Mouse (Mus musculus) small intestine, adult 2 months (tissue): Measurements from ENCODE around the gene Myh14. TPM values are rescaled to one million over a fixed set of nuclear protein-coding genes. Genes with fewer than 3 reads are reported as not detected.

Experiments used
- H3K27ac ChIP-seq: fragments of 200-500 bp; 2 replicates; pipeline ENCODE4 v1.5.1; 2012; ENCODE audit warnings: low read depth, low read length, control low read depth, inconsistent platforms; ENCODE audit not compliant: insufficient read depth
- H3K27me3 ChIP-seq: fragments of 200-500 bp; 2 replicates; pipeline ENCODE4 v1.6.1; 2012; ENCODE audit warnings: mild to moderate bottlenecking, moderate library complexity, low read length, inconsistent platforms; ENCODE audit not compliant: control insufficient read depth, insufficient read depth
- H3K36me3 ChIP-seq: fragments of 200-500 bp; 2 replicates; pipeline ENCODE4 v1.6.1; 2012; ENCODE audit warnings: mild to moderate bottlenecking, low read length, control low read depth, inconsistent platforms; ENCODE audit not compliant: control insufficient read depth, insufficient read depth
- H3K4me1 ChIP-seq: fragments of 200-500 bp; 2 replicates; pipeline ENCODE4 v1.6.1; 2012; ENCODE audit warnings: low read length, inconsistent platforms, mixed read lengths; ENCODE audit not compliant: control insufficient read depth, insufficient read depth, insufficient read length
- H3K4me3 ChIP-seq: fragments of 200-500 bp; 2 replicates; pipeline ENCODE4 v1.5.1; 2012; ENCODE audit warnings: low read depth, mild to moderate bottlenecking, control low read depth, inconsistent platforms, low read length, moderate library complexity
- CTCF ChIP-seq: fragments of 200-500 bp; IDR thresholded peaks from 2 replicates; pipeline ENCODE4 v1.5.1; 2012; ENCODE audit warnings: low read depth, mild to moderate bottlenecking, control low read depth, inconsistent platforms, low read length, moderate library complexity, mixed read lengths; ENCODE audit not compliant: insufficient replicate concordance, insufficient read length; ENCODE audit errors: extremely low read depth
- POLR2A ChIP-seq: fragments of 200-500 bp; IDR thresholded peaks from 2 replicates; pipeline ENCODE4 v1.6.1; 2012; ENCODE audit warnings: low read depth, mild to moderate bottlenecking, control low read depth, inconsistent platforms, low read length, moderate library complexity
- WGBS: fragments of 180-500 bp; shearing (Covaris S2); methylation state at CpG from one replicate; pipeline ENCODE4 v1.1.7; 2018; 5-methylcytosine and 5-hydroxymethylcytosine counted together
- polyA plus RNA-seq: library from polyadenylated mRNA; depleted of rRNA; stranded (reverse); fragments of >200 nt; gene quantifications from 2 replicates; pipeline ENCODE4 v1.2.3, GENCODE M21; 2012

The Myh14 gene
- polyA plus RNA-seq, 1 experiment = 563 TPM

DNA sequence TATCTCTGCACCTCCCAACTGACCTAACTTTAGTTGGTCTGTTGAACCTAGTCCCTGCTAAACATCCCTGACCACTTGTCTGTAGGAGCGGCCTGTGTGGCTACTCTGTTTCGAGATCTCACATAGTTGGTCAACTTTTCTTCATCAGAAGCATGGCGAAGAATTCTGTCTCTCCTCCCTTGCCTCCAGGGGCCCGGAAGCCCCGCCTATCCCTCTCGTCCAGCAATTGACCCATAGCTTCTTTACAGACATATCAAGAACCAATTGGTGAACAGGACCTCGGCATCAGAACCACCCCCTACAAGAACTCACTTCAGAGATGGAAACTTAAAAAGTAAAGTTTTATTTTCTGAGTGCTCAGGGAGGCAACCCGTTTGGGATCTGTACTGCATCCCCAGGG lies 32.3 kb upstream of the Myh14 start:
- Histone ChIP-seq H3K27me3 (no peaks in the 10 kb centered on the region), H3K4me3 (no peak overlapping the region), H3K36me3 (no peaks in the 10 kb centered on the region), H3K27ac (no peak overlapping the region), H3K4me1 (no peaks in the 10 kb centered on the region)
- no peak for TF ChIP-seq POLR2A
- no peak for TF ChIP-seq CTCF
- WGBS = 81% methylated on average over 8 of the region's 8 CpGs

GRCm38 (mm10) chr7:44701921-44702320 lies 31.3 kb upstream of the Myh14 start:
- H3K4me1 ChIP-seq = peaks cover 7% of the 10 kb centered on the region
- 12% methylated on average over 6 of the region's 6 CpGs for WGBS
- H3K27ac ChIP-seq = no peak overlapping the region
- peak; percentile 59; the same call in 1 of the 2 replicates for TF ChIP-seq CTCF
- no peak for TF ChIP-seq POLR2A
- H3K27me3 ChIP-seq = no peaks in the 10 kb centered on the region
- H3K4me3 ChIP-seq = no peak overlapping the region
- no peaks in the 10 kb centered on the region for H3K36me3 ChIP-seq

GRCm38 (mm10) chr7:44697980-44698379 lies 27.3 kb upstream of the Myh14 start:
- Histone ChIP-seq H3K27me3 (no peaks in the 10 kb centered on the region), H3K4me3 (no peak overlapping the region), H3K36me3 (no peaks in the 10 kb centered on the region), H3K27ac (no peak overlapping the region), H3K4me1 (peaks cover 24% of the 10 kb centered on the region)
- no peak for TF ChIP-seq POLR2A
- TF ChIP-seq CTCF = no peak
- WGBS = 60% methylated on average over 7 of the region's 7 CpGs

DNA sequence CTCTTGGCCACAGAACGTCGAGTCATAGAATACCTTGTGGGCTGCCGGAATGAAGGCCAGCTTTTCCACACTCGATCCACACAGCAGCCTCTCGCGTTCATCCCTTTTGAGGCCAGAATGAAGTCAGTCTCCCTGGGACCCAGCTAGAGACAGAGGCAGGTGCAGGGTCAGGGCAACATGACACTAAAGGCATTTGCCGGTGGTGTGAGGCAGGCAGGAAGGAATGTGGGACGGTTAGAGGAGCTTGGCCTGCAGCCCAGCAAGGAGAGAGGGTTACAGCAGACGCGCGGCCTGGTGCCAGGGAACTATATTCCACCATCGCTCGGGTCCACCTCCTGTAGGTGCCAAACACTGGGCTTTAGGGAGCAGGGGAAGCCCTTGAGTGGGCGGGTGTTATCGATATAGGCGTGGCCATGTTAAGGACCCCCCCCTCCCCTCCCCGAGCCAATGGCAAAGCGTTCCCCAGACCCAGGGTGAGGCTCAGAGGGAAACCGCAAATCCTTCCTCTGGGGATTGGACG lies 26.6 kb upstream of the Myh14 start:
- Histone ChIP-seq H3K27me3 (no peaks in the 10 kb centered on the region), H3K4me3 (no peak overlapping the region), H3K27ac (peak overlapping the region; percentile 35), H3K36me3 (no peaks in the 10 kb centered on the region), H3K4me1 (peaks cover 28% of the 10 kb centered on the region)
- TF ChIP-seq POLR2A = no peak
- no peak for TF ChIP-seq CTCF
- 4% methylated on average over 20 of the region's 20 CpGs for WGBS

DNA sequence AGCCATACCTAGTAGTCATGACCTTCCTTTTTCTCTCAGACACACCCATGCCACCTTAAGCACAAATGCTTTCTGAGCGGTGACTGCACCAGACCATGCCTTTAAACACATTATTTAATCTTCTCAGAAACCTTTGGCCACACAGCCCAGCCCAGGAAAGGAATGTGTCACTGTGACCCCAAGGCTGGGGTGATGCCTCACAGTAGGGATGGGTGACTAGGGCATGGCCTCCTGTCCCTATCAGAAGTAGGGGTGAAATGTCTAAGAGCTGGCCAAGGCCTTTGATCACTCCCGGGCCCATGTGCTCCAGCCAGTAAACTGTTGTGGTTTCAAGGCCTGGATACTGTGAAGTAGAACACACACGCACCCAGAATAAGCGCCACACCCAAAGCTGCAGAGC lies 24.6 kb upstream of the Myh14 start:
- 39% methylated on average over 4 of the region's 4 CpGs for WGBS
- no peak for TF ChIP-seq POLR2A
- no peak for TF ChIP-seq CTCF
- H3K4me1 ChIP-seq = peaks cover 28% of the 10 kb centered on the region
- no peak overlapping the region for H3K4me3 ChIP-seq
- no peaks in the 10 kb centered on the region for H3K36me3 ChIP-seq
- H3K27ac ChIP-seq = peak overlapping the region; percentile 97
- no peaks in the 10 kb centered on the region for H3K27me3 ChIP-seq

- H3K4me1 ChIP-seq = peaks cover 34% of the 10 kb centered on the region
- H3K36me3 ChIP-seq = no peaks in the 10 kb centered on the region
- H3K4me3 ChIP-seq = no peak overlapping the region
- H3K27me3 ChIP-seq = no peaks in the 10 kb centered on the region
- 24% methylated on average over 10 of the region's 10 CpGs for WGBS
- no peak for TF ChIP-seq CTCF
- no peak for TF ChIP-seq POLR2A
- peak overlapping the region; percentile 98 for H3K27ac ChIP-seq
Measured at GRCm38 (mm10) chr7:44693427-44694175, 23.0 kb upstream of the Myh14 start.

DNA sequence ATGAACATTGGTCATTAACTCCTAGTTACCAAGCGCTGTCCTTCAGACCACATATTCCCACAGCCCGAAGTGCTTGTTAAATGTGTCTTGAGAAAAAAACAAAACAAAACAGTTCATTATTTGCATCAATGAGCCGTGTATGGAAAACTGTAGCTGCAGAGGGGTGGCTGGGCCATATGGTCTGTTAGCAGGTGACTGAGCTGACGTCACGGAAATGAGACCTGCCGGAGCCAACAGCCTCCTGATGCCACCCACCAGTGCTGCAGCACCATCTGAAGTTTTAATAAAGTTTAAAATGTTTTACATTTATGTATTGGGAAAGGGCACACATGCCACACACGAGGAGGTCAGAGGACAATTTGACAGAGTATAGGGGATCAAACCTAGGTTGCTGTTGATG lies 18.7 kb upstream of the Myh14 start:
- Histone ChIP-seq H3K27ac (no peak overlapping the region), H3K4me1 (peaks cover 40% of the 10 kb centered on the region)

More for the DNA sequence above, 18.7 kb upstream of the Myh14 start:
- H3K27me3 ChIP-seq = no peaks in the 10 kb centered on the region
- TF ChIP-seq POLR2A (no peak), CTCF (no peak)
- no peak overlapping the region for H3K4me3 ChIP-seq
- H3K36me3 ChIP-seq = no peaks in the 10 kb centered on the region
- 93% methylated on average over 7 of the region's 7 CpGs for WGBS
